Mouse (Mus musculus): ENCODE data around the gene Dock1. TPM values are rescaled to one million over a fixed set of nuclear protein-coding genes. Genes with fewer than 3 reads are reported as not detected.

The Dock1 gene
- polyA plus RNA-seq, 1 experiment from 2014 or later: 3.2 TPM

GRCm38 (mm10) chr7:134787110-134787509, 116.7 kb downstream of the Dock1 start:
- Histone ChIP-seq H3K4me1 (replicated peaks) (no peaks in the 10 kb centered on the region), H3K4me2 (no peak overlapping the region), H3K9ac (no peak overlapping the region), H3K27me3 (no peaks in the 10 kb centered on the region), H3K9me3 (replicated peaks) (no peaks in the 10 kb centered on the region), H3K36me3 (replicated peaks) (0 out of 2 replicates have a peak, but pooled peaks cover 6% of the 10 kb centered on the region), H3K27ac (replicated peaks) (no peak overlapping the region), H3K4me3 (replicated peaks) (no peak overlapping the region)
- ATAC-seq (ENCODE audit: insufficient read depth): no peak
- 57% methylated on average over 4 of the region's 4 CpGs for WGBS (ENCODE audit: insufficient replicate concordance)

GRCm38 (mm10) chr7:134794889-134795288, 124.4 kb downstream of the Dock1 start:
- no peaks in the 10 kb centered on the region for H3K9me3 ChIP-seq (replicated peaks)
- no peak for ATAC-seq (ENCODE audit: insufficient read depth)
- 56% methylated on average over 3 of the region's 3 CpGs for WGBS (ENCODE audit: insufficient replicate concordance)
- no peaks in the 10 kb centered on the region for H3K4me1 ChIP-seq (replicated peaks)
- H3K27me3 ChIP-seq: no peaks in the 10 kb centered on the region
- no peak overlapping the region for H3K9ac ChIP-seq
- H3K36me3 ChIP-seq (replicated peaks): 0 out of 2 replicates have a peak, but pooled peaks cover 2% of the 10 kb centered on the region
- no peak overlapping the region for H3K4me3 ChIP-seq (replicated peaks)
- H3K27ac ChIP-seq (replicated peaks): no peak overlapping the region
- no peak overlapping the region for H3K4me2 ChIP-seq

- Histone ChIP-seq H3K4me2 (no peak overlapping the region), H3K36me3 (replicated peaks) (no peaks in the 10 kb centered on the region), H3K9ac (no peak overlapping the region), H3K27me3 (no peaks in the 10 kb centered on the region), H3K4me1 (replicated peaks) (no peaks in the 10 kb centered on the region), H3K27ac (replicated peaks) (no peak overlapping the region), H3K9me3 (replicated peaks) (no peaks in the 10 kb centered on the region), H3K4me3 (replicated peaks) (no peak overlapping the region)
- ATAC-seq (ENCODE audit: insufficient read depth): no peak
- WGBS (ENCODE audit: insufficient replicate concordance): 67% methylated on average over 4 of the region's 4 CpGs
Observed at GRCm38 (mm10) chr7:134800079-134800478, 129.6 kb downstream of the Dock1 start.

DNA sequence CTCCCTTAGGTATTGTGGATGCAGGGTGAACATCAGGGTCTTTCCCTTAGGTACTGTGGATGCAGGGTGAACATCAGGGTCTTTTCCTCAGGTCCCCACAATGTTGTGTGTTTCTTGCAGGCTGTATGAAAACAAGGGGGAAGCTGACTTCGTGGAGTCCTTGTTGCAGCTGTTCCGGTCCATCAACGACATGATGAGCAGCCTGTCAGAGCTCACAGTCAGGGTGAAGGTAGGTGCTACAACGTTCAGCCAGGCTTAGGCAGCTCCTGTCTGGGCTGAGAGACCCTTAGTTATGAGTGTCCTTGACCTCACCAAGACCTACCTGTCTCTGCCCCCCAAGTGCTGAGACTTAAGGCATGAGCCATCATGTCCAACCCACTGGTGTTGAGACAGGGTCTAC, 134.0 kb downstream of the Dock1 start:
- H3K9me3 ChIP-seq (replicated peaks): no peaks in the 10 kb centered on the region
- ATAC-seq (ENCODE audit: insufficient read depth): no peak
- no peak overlapping the region for H3K4me3 ChIP-seq (replicated peaks)
- no peak overlapping the region for H3K9ac ChIP-seq
- H3K27ac ChIP-seq (replicated peaks): no peak overlapping the region
- no peak overlapping the region for H3K4me2 ChIP-seq
- H3K4me1 ChIP-seq (replicated peaks): no peaks in the 10 kb centered on the region
- no peaks in the 10 kb centered on the region for H3K36me3 ChIP-seq (replicated peaks)
- WGBS (ENCODE audit: insufficient replicate concordance): 63% methylated on average over 4 of the region's 4 CpGs
- no peaks in the 10 kb centered on the region for H3K27me3 ChIP-seq

DNA sequence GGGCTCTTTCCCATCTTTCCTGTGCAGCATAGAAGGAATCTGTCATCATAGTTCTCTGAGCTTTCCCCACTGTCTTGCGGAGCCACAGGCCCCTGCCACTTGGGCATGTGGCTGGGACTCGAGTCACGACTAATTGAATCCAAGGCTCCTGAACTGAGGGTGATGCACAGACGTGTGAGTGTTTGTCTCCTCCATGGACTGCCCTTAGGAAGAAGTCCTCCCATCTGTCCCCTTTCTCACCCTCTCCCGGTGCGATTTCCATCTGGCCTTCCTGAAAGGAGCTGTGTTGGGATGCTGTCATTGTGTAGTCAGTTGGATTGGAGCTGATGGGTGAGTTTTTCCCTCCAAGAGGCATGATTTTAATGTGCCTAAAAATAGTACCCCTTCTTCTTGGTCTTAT, 136.3 kb downstream of the Dock1 start:
- H3K27ac ChIP-seq (replicated peaks): no peak overlapping the region
- no peaks in the 10 kb centered on the region for H3K4me1 ChIP-seq (replicated peaks)
- no peak overlapping the region for H3K4me3 ChIP-seq (replicated peaks)
- H3K9ac ChIP-seq: no peak overlapping the region
- no peaks in the 10 kb centered on the region for H3K36me3 ChIP-seq (replicated peaks)
- no peaks in the 10 kb centered on the region for H3K27me3 ChIP-seq
- 75% methylated on average over 6 of the region's 6 CpGs for WGBS (ENCODE audit: insufficient replicate concordance)
- H3K9me3 ChIP-seq (replicated peaks): no peaks in the 10 kb centered on the region
- no peak for ATAC-seq (ENCODE audit: insufficient read depth)
- no peak overlapping the region for H3K4me2 ChIP-seq

- no peaks in the 10 kb centered on the region for H3K9me3 ChIP-seq (replicated peaks)
- no peaks in the 10 kb centered on the region for H3K36me3 ChIP-seq (replicated peaks)
- H3K4me1 ChIP-seq (replicated peaks): no peaks in the 10 kb centered on the region
- no peak overlapping the region for H3K9ac ChIP-seq
- H3K4me3 ChIP-seq (replicated peaks): no peak overlapping the region
- no peak overlapping the region for H3K27ac ChIP-seq (replicated peaks)
- 47% methylated on average over 2 of the region's 2 CpGs for WGBS (ENCODE audit: insufficient replicate concordance)
- ATAC-seq (ENCODE audit: insufficient read depth): no peak
- no peaks in the 10 kb centered on the region for H3K27me3 ChIP-seq
- no peak overlapping the region for H3K4me2 ChIP-seq
Observed at GRCm38 (mm10) chr7:134808406-134808805, 138.0 kb downstream of the Dock1 start.

DNA sequence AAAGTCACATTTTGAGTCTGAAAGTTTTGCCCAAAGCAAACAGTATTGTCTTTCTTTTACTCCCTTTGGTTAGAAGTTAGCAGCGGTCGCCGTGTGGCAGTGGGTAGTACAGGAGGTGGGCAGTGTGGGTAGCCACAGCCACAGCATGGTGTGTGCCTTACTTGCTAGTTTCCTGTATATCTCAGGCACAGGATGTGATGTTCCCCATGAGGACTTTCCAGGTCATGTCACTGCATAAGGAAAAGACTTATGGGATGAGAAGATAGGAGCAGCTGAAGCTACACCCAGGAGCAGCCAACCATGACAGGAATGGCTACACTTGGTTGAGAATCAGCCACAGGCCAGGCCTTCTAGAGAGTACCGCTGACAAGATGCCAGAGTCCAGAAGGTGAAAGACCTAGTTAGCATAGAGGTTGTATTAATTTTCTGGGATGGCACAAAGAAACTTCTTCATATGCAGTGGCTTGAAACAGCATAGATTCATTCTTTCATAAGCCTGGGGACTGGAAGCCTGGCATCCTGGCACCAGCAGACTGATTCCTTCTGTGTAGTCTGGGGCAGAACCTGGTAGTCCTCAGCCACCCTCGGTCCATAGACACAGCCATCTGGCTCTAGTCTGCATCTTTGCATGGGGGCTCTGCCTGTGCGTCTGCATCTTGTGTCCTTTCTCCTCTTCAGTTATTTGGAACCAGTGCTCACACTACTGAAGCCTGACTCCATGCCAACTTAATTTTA, 139.0 kb downstream of the Dock1 start:
- no peak for ATAC-seq (ENCODE audit: insufficient read depth)
- no peaks in the 10 kb centered on the region for H3K4me1 ChIP-seq (replicated peaks)

GRCm38 (mm10) chr7:134818471-134818870, 148.0 kb downstream of the Dock1 start:
- no peak overlapping the region for H3K9ac ChIP-seq
- no peak overlapping the region for H3K4me3 ChIP-seq (replicated peaks)
- ATAC-seq (ENCODE audit: insufficient read depth): no peak
- no peaks in the 10 kb centered on the region; the same call in 1 of the 2 replicates for H3K36me3 ChIP-seq (replicated peaks)
- H3K27me3 ChIP-seq: no peaks in the 10 kb centered on the region
- no peak overlapping the region for H3K27ac ChIP-seq (replicated peaks)
- no peaks in the 10 kb centered on the region for H3K9me3 ChIP-seq (replicated peaks)
- H3K4me1 ChIP-seq (replicated peaks): no peaks in the 10 kb centered on the region
- H3K4me2 ChIP-seq: no peak overlapping the region
- WGBS (ENCODE audit: insufficient replicate concordance): 75% methylated on average over 5 of the region's 5 CpGs

More for the DNA sequence above, 139.0 kb downstream of the Dock1 start:
- no peaks in the 10 kb centered on the region for H3K36me3 ChIP-seq (replicated peaks)
- H3K27me3 ChIP-seq: no peaks in the 10 kb centered on the region
- no peak overlapping the region for H3K4me2 ChIP-seq
- H3K27ac ChIP-seq (replicated peaks): no peak overlapping the region
- WGBS (ENCODE audit: insufficient replicate concordance): 64% methylated on average over 6 of the region's 6 CpGs
- no peak overlapping the region for H3K4me3 ChIP-seq (replicated peaks)
- H3K9me3 ChIP-seq (replicated peaks): no peaks in the 10 kb centered on the region
- no peak overlapping the region for H3K9ac ChIP-seq

- Histone ChIP-seq H3K27me3 (no peaks in the 10 kb centered on the region), H3K27ac (replicated peaks) (no peak overlapping the region), H3K4me3 (replicated peaks) (no peak overlapping the region), H3K36me3 (replicated peaks) (no peaks in the 10 kb centered on the region), H3K4me2 (no peak overlapping the region), H3K9ac (no peak overlapping the region), H3K9me3 (replicated peaks) (no peaks in the 10 kb centered on the region), H3K4me1 (replicated peaks) (no peaks in the 10 kb centered on the region)
- WGBS (ENCODE audit: insufficient replicate concordance): 51% methylated on average over 1 of the region's 1 CpGs
- ATAC-seq (ENCODE audit: insufficient read depth): no peak
Observed at GRCm38 (mm10) chr7:134821264-134821663, 150.8 kb downstream of the Dock1 start.

- Histone ChIP-seq H3K4me3 (replicated peaks) (no peak overlapping the region), H3K27me3 (no peaks in the 10 kb centered on the region), H3K4me1 (replicated peaks) (no peaks in the 10 kb centered on the region), H3K4me2 (no peak overlapping the region), H3K9ac (no peak overlapping the region), H3K36me3 (replicated peaks) (no peaks in the 10 kb centered on the region), H3K9me3 (replicated peaks) (no peaks in the 10 kb centered on the region), H3K27ac (replicated peaks) (no peak overlapping the region)
- ATAC-seq (ENCODE audit: insufficient read depth): no peak
- 59% methylated on average over 3 of the region's 3 CpGs for WGBS (ENCODE audit: insufficient replicate concordance)
Observed at GRCm38 (mm10) chr7:134822006-134822405, 151.6 kb downstream of the Dock1 start.

GRCm38 (mm10) chr7:134823891-134824290, 153.4 kb downstream of the Dock1 start:
- Histone ChIP-seq H3K9me3 (replicated peaks) (no peaks in the 10 kb centered on the region), H3K4me1 (replicated peaks) (no peaks in the 10 kb centered on the region), H3K4me3 (replicated peaks) (no peak overlapping the region), H3K36me3 (replicated peaks) (no peaks in the 10 kb centered on the region), H3K9ac (no peak overlapping the region), H3K27me3 (no peaks in the 10 kb centered on the region), H3K4me2 (no peak overlapping the region), H3K27ac (replicated peaks) (no peak overlapping the region)
- no peak for ATAC-seq (ENCODE audit: insufficient read depth)
- 63% methylated on average over 4 of the region's 4 CpGs for WGBS (ENCODE audit: insufficient replicate concordance)

DNA sequence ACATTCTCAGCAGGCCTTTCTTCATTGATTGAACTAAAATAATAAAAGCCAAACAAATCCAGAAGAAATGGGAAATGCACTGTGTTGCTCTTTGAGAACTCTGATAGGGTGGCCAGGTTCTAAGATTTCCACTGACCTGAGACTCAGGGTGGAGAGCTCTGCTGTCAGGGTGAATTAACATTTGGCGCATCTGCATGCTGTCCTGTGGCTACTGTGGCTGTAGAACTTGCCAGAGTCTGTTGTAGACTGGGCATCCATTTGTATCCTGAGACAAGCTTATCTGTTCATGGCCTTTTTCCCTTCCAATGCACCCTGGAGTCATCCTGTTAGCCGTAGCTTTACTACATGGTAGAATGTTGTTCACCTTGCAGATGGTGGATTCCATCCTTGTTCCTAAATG, 169.6 kb downstream of the Dock1 start:
- Histone ChIP-seq H3K4me3 (replicated peaks) (no peak overlapping the region), H3K27ac (replicated peaks) (no peak overlapping the region), H3K27me3 (no peaks in the 10 kb centered on the region), H3K4me2 (no peak overlapping the region), H3K9ac (no peak overlapping the region), H3K36me3 (replicated peaks) (no peaks in the 10 kb centered on the region), H3K9me3 (replicated peaks) (no peaks in the 10 kb centered on the region), H3K4me1 (replicated peaks) (no peaks in the 10 kb centered on the region)
- no peak for ATAC-seq (ENCODE audit: insufficient read depth)
- 71% methylated on average over 2 of the region's 2 CpGs for WGBS (ENCODE audit: insufficient replicate concordance)

Measured in liver, embryonic 15.5 days (tissue).